Mouse (Mus musculus): ENCODE data around the gene Cd274. TPM values are rescaled to one million over a fixed set of nuclear protein-coding genes. Genes with fewer than 3 reads are reported as not detected.

Cd274 gene
- polyA plus RNA-seq, 1 experiment = 1.5 TPM

GRCm38 (mm10) chr19:29341029-29341428 lies 26.2 kb upstream of the Cd274 start:
- TF ChIP-seq FLI1 (IDR thresholded peaks at IDR 0.05; ENCODE audit: low read length) = no peak
- TF ChIP-seq GATA1 (IDR thresholded peaks at IDR 0.05; ENCODE audit: borderline replicate concordance, low read length) = no peak
- Histone ChIP-seq H3K4me1 (peaks cover 4% of the 10 kb centered on the region; the same call in 1 of the 2 replicates), H3K27me3 (replicated peaks) (peaks cover 6% of the 10 kb centered on the region), H3K4me3 (replicated peaks) (no peak overlapping the region), H3K36me3 (replicated peaks; ENCODE audit: low read length) (no peaks in the 10 kb centered on the region), H3K9me3 (no peaks in the 10 kb centered on the region)

- no peak for TF ChIP-seq FLI1 (IDR thresholded peaks at IDR 0.05; ENCODE audit: low read length)
- no peak for TF ChIP-seq GATA1 (IDR thresholded peaks at IDR 0.05; ENCODE audit: borderline replicate concordance, low read length)
- no peaks in the 10 kb centered on the region for H3K9me3 ChIP-seq
- no peaks in the 10 kb centered on the region for H3K36me3 ChIP-seq (replicated peaks; ENCODE audit: low read length)
- H3K27me3 ChIP-seq (replicated peaks) = peaks cover 6% of the 10 kb centered on the region
- H3K4me1 ChIP-seq = peaks cover 4% of the 10 kb centered on the region; the same call in 1 of the 2 replicates
- H3K4me3 ChIP-seq (replicated peaks) = no peak overlapping the region
Observed at GRCm38 (mm10) chr19:29342281-29342680, 25.0 kb upstream of the Cd274 start.

GRCm38 (mm10) chr19:29344868-29345267 lies 22.4 kb upstream of the Cd274 start:
- H3K9me3 ChIP-seq = no peaks in the 10 kb centered on the region
- peaks cover 11% of the 10 kb centered on the region for H3K36me3 ChIP-seq (replicated peaks; ENCODE audit: low read length)
- H3K4me1 ChIP-seq = peaks cover 4% of the 10 kb centered on the region; the same call in 1 of the 2 replicates
- peaks cover 6% of the 10 kb centered on the region for H3K27me3 ChIP-seq (replicated peaks)
- TF ChIP-seq GATA1 (IDR thresholded peaks at IDR 0.05; ENCODE audit: borderline replicate concordance, low read length) = no peak
- TF ChIP-seq FLI1 (IDR thresholded peaks at IDR 0.05; ENCODE audit: low read length) = no peak
- H3K4me3 ChIP-seq (replicated peaks) = no peak overlapping the region

GRCm38 (mm10) chr19:29345636-29346035 lies 21.6 kb upstream of the Cd274 start:
- TF ChIP-seq FLI1 (IDR thresholded peaks at IDR 0.05; ENCODE audit: low read length) = no peak
- TF ChIP-seq GATA1 (IDR thresholded peaks at IDR 0.05; ENCODE audit: borderline replicate concordance, low read length) = no peak
- Histone ChIP-seq H3K36me3 (replicated peaks; ENCODE audit: low read length) (peaks cover 18% of the 10 kb centered on the region), H3K4me1 (peaks cover 4% of the 10 kb centered on the region; the same call in 1 of the 2 replicates), H3K9me3 (no peaks in the 10 kb centered on the region), H3K27me3 (replicated peaks) (no peaks in the 10 kb centered on the region), H3K4me3 (replicated peaks) (no peak overlapping the region)

GRCm38 (mm10) chr19:29350991-29351390 lies 16.3 kb upstream of the Cd274 start:
- Histone ChIP-seq H3K27me3 (replicated peaks) (no peaks in the 10 kb centered on the region), H3K4me3 (replicated peaks) (no peak overlapping the region), H3K36me3 (replicated peaks; ENCODE audit: low read length) (peaks cover 48% of the 10 kb centered on the region), H3K4me1 (peaks cover 8% of the 10 kb centered on the region; the same call in 1 of the 2 replicates), H3K9me3 (no peaks in the 10 kb centered on the region)
- no peak for TF ChIP-seq FLI1 (IDR thresholded peaks at IDR 0.05; ENCODE audit: low read length)
- TF ChIP-seq GATA1 (IDR thresholded peaks at IDR 0.05; ENCODE audit: borderline replicate concordance, low read length) = no peak

GRCm38 (mm10) chr19:29354895-29355877 lies 12.1 kb upstream of the Cd274 start:
- peaks cover 14% of the 10 kb centered on the region for H3K4me1 ChIP-seq
- H3K9me3 ChIP-seq = no peaks in the 10 kb centered on the region
- TF ChIP-seq FLI1 (IDR thresholded peaks at IDR 0.05; ENCODE audit: low read length) (no peak), GATA1 (IDR thresholded peaks at IDR 0.05; ENCODE audit: borderline replicate concordance, low read length) (no peak)
- H3K36me3 ChIP-seq (replicated peaks; ENCODE audit: low read length) = peaks cover 73% of the 10 kb centered on the region
- H3K27me3 ChIP-seq (replicated peaks) = no peaks in the 10 kb centered on the region
- peak overlapping the region; percentile 89 for H3K4me3 ChIP-seq (replicated peaks)

- no peak for TF ChIP-seq GATA1 (IDR thresholded peaks at IDR 0.05; ENCODE audit: borderline replicate concordance, low read length)
- TF ChIP-seq FLI1 (IDR thresholded peaks at IDR 0.05; ENCODE audit: low read length) = no peak
- H3K36me3 ChIP-seq (replicated peaks; ENCODE audit: low read length) = peaks cover 71% of the 10 kb centered on the region
- H3K9me3 ChIP-seq = no peaks in the 10 kb centered on the region
- H3K4me3 ChIP-seq (replicated peaks) = no peak overlapping the region
- H3K4me1 ChIP-seq = peaks cover 25% of the 10 kb centered on the region
- no peaks in the 10 kb centered on the region for H3K27me3 ChIP-seq (replicated peaks)
Observed at GRCm38 (mm10) chr19:29356281-29356680, 11.0 kb upstream of the Cd274 start.

- Histone ChIP-seq H3K4me3 (replicated peaks) (peak overlapping the region; percentile 42), H3K4me1 (peaks cover 47% of the 10 kb centered on the region), H3K27me3 (replicated peaks) (no peaks in the 10 kb centered on the region), H3K36me3 (replicated peaks; ENCODE audit: low read length) (peaks cover 69% of the 10 kb centered on the region), H3K9me3 (no peaks in the 10 kb centered on the region)
- TF ChIP-seq GATA1 (IDR thresholded peaks at IDR 0.05; ENCODE audit: borderline replicate concordance, low read length) = no peak
- no peak for TF ChIP-seq FLI1 (IDR thresholded peaks at IDR 0.05; ENCODE audit: low read length)
Observed at GRCm38 (mm10) chr19:29360251-29360650, 7.0 kb upstream of the Cd274 start.

GRCm38 (mm10) chr19:29361468-29362130 lies 5.7 kb upstream of the Cd274 start:
- TF ChIP-seq FLI1 (IDR thresholded peaks at IDR 0.05; ENCODE audit: low read length) = no peak
- no peak for TF ChIP-seq GATA1 (IDR thresholded peaks at IDR 0.05; ENCODE audit: borderline replicate concordance, low read length)
- no peaks in the 10 kb centered on the region for H3K27me3 ChIP-seq (replicated peaks)
- peak overlapping the region; percentile 93 for H3K4me3 ChIP-seq (replicated peaks)
- no peaks in the 10 kb centered on the region for H3K9me3 ChIP-seq
- H3K36me3 ChIP-seq (replicated peaks; ENCODE audit: low read length) = peaks cover 62% of the 10 kb centered on the region
- H3K4me1 ChIP-seq = peaks cover 48% of the 10 kb centered on the region
